Mouse (Mus musculus): Measurements from ENCODE around the gene Pth1r. TPM values are rescaled to one million over a fixed set of nuclear protein-coding genes. Genes with fewer than 3 reads are reported as not detected.
"Not testable (repeated sequence)": the region's sequence is repeated elsewhere in the genome, so short reads cannot be mapped to it uniquely, and the experiment has no call there.

Gene Pth1r
- total RNA-seq, 1 experiment from 2014 or later: 0.23 TPM

DNA sequence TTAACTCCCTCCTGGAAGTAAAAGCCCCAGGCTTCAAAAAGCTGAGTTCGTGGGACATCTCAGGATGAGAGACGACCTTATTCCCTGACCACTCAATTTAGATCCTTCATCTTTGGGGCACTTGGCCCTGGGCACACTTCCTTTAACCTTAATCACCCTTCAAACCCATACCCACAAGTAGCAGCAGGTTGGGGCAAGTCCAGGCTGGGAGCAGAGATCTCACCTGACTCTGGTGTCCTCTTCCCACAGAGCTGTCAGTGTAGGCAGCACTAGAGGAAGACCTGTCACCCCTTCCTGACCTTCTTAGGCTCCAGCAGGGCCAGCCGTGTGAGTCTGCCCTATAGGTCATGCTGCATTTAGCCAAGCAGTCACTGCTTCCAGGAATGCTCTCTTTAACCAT lies 60.5 kb downstream of the Pth1r start:
- ATAC-seq (replicated peaks; ENCODE audit: low read depth, poor library complexity, severe bottlenecking): no peak

DNA sequence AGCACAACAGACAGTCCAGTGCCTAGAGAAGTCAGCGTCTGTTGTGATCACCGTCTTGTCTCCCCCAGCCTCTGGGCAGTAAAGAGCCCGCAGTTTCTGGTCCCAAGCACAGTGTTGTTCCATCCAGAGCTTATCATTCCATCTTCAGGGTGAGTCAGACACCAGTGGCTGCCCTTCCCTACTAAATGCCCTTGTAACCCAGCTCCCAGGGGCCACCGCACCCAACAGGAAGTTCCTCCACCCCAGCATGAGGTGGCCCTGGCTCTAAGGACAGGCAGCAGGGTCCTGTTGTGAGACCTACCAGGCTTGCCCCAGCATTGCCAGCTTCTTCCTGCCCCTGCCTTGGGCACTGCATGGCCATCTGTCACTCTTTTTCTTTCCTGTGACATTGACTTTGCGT lies 61.4 kb downstream of the Pth1r start:
- peak; percentile 59 for ATAC-seq (replicated peaks; ENCODE audit: low read depth, poor library complexity, severe bottlenecking)

DNA sequence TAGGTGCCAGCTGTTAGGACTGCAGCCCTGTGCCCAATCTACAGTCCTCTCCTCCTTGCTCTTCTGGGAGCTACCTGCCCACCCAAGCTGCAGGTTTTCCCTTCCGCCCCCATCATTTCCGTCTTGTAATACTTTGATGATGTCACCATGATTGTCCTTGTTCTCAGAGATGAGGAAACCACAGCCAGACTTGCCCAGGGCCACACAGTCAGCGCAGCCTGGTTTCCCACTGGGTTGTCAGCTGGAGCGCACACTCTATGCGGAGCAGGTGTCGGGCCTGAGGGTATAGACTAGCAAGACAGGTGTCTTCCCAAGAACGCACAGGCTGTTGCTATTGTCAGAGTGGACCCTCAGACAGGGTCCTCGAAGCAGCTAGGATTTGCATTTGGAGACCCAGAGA lies 61.8 kb downstream of the Pth1r start:
- ATAC-seq (replicated peaks; ENCODE audit: low read depth, poor library complexity, severe bottlenecking): no peak

DNA sequence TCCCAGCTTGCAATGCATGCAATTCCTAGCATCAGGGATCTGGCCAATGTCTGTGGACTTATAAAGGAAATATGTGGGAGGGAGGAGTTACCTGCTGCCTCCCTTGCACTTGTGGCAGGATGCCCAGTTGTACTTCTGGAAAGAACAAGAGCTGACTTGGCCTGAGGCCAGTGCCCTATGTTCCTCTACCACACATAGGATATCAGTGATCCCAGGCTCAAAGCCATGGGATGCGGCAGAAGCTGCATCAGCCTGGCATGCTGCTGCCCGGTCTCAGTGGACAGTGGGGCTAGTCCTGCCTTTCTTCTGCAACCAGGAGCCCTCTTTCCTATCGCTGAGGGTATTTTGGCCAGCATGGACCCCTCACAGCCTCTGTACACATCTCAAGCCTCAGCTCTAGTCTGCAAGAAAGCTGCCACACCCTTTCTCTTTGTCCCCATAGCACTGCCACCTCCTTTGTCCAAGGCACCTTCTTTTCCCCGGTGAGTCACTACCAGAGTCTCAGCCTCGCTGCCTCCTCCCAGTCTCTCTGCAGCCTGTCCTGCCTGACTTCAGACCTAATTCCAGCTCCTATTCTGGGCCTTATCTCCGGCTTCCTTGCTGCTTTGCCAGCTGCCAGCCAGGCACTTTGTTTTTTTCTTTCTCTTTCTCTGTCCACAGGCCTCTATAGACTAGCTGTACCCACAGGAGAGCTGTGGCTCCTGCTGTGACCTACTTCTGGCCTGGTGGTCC lies 62.7 kb downstream of the Pth1r start:
- ATAC-seq (replicated peaks; ENCODE audit: low read depth, poor library complexity, severe bottlenecking): 0 out of 2 replicates have a peak, but pooled peaks have one; percentile 10

DNA sequence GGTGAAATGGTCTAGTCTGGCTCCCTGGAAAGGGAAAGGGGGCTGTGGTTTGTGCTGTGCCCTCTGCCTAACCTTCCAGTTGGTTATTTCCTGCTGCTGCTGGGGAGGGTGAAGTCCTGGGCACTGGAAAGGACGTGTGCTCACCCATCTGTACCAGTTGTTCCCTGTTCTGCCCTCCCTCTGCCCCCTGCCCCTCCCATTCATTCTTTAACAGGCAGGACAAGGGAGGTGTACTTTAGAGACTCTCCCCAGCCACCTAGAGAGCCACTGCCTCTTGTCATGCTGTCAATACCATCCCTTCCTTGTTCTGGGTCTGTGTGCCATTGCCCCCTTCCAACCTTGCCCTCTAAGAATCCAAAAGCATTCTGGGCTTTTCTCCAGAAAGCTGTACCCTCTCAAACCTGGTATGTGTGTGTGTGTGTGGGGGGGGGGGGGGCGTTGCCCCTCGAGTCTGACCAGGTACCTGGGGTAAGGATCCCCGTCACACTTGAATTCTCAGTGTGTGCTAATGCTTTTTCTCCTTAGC lies 63.3 kb downstream of the Pth1r start:
- no peak for ATAC-seq (replicated peaks; ENCODE audit: low read depth, poor library complexity, severe bottlenecking)

DNA sequence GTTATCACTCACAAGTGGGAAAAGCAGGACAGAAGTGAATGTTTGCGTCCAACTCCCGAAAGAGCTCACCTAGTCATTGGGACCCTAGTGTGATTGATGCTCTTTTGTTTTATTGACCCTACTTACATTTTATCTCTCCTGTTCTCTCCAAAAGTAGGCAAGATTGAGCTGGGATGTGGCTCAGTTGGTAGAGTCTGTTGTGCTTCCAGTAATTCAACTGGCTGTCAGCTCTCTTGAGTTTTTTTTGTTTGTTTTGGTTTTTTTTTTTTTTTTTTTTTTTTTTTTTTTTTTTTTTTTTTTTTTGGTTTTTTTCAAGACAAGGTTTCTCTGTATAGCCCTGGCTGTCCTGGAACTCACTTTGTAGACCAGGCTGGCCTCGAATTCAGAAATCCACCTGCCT lies 64.2 kb downstream of the Pth1r start:
- ATAC-seq (replicated peaks; ENCODE audit: low read depth, poor library complexity, severe bottlenecking): not testable (repeated sequence)

DNA sequence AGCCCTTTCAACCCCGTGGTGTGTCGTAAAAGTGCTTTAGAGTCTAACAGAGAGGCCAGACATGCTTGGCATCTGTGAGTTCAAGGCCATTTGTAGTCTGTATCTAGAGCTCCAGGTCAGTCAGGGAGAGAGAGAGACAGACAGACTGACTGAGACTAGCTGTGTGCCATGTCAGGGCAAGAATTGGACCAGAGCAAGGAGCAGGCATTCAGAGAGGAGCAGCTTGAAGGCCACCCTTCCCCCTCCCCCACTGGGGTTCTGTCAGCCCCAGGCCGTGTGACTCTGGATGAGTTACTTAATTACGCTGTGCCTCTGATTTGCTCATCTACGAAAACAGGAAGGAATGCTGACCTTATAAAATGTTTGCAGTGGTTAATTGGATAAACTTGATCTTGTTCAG lies 64.7 kb downstream of the Pth1r start:
- ATAC-seq (replicated peaks; ENCODE audit: low read depth, poor library complexity, severe bottlenecking): no peak

DNA sequence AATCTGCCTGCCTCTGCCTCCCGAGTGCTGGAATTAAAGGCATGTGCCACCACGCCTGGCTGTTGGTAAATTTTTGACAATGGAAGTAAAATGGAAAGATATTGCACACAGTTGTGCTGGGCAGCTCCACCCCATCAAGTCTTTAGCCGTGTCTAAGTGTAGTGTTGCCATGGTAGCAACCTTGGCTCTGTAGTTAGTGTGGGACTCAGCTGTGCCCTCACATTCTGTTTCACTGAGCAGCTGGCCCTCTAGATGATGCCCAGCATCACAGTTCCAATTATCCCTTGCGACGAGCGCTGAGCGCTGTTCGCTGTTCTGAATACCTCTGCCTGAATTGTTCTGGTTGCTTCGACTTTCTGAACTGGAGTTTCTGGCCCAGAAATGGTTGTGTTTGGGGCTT lies 65.1 kb downstream of the Pth1r start:
- no peak for ATAC-seq (replicated peaks; ENCODE audit: low read depth, poor library complexity, severe bottlenecking)

DNA sequence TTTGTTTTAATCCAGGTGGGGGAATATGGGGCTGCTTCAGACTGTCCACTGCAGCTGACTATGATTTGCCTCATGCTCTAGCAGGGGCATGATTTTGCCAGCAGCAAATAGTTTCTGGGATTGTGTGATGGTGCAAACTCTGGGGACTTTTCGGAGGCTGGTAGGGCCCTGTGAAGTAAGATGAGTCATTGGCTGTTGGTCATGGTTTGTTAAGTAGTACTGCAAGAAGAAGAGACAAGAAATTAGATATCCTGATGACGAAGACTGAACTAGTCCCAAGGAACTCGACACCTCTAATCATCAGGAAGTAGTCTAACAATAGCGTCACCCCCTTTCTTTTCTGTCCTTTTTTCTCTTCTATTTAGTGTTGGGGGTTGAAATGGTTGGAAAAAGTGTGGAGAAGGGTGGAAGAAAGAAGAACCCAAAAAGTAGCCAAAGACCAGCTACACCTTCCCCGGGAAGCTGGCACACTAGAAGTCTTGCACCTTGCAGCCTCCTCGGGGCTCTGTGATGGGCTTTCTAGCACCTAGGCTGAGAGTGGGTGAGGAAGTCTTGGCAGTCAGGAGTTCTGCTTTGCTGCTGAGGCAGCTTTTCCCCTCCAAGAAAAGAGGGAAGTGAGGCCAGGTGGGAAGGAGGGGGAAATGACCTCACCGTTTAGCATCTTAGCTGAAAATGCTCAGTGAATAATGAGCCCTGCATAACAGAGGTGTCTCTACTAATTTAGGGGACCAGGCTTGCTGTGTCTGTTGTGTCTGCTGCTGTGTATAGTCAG lies 66.0 kb downstream of the Pth1r start:
- peak; percentile 14 for ATAC-seq (replicated peaks; ENCODE audit: low read depth, poor library complexity, severe bottlenecking)

DNA sequence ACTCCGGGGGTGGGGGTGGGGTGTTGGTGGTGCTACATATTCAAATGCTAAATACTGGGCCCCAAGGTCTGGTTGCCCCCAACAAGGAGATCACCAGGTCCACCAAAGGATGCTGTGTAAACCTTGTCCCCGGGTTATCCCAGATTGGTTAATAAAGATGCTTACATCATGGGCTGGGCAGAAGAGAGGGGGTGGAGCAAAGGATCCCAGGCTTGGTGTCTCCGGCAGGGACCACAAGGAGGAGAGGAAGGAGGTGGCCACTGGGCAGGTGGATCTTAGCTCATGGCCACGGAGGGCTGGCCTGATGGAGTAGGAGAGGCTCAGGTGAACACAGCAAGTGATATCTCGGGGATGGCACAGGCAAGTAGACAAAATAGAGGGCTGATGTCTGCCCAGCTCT lies 68.1 kb downstream of the Pth1r start:
- ATAC-seq (replicated peaks; ENCODE audit: low read depth, poor library complexity, severe bottlenecking): no peak

DNA sequence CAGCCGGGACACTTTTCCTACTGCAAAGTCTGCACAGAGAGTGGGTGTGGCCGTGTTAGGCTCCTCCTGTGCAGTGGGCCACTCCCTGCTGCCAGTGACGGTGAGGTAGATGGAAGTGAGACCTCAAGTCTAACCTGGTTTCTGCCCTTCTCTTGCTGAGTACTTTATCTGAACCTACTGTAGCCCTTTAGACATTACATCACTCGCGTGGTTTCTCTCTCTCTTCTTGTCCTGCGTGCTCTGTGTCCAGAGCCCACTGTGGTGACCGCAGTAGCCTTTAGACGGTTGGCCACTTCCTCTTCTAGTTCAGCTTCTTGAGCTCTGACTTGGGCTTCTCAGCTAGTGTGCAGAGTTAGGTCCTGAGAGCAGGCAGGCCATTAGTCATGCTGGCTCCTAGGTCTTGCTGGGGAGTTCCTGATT lies 70.4 kb downstream of the Pth1r start:
- ATAC-seq (replicated peaks; ENCODE audit: low read depth, poor library complexity, severe bottlenecking): peak; percentile 84

DNA sequence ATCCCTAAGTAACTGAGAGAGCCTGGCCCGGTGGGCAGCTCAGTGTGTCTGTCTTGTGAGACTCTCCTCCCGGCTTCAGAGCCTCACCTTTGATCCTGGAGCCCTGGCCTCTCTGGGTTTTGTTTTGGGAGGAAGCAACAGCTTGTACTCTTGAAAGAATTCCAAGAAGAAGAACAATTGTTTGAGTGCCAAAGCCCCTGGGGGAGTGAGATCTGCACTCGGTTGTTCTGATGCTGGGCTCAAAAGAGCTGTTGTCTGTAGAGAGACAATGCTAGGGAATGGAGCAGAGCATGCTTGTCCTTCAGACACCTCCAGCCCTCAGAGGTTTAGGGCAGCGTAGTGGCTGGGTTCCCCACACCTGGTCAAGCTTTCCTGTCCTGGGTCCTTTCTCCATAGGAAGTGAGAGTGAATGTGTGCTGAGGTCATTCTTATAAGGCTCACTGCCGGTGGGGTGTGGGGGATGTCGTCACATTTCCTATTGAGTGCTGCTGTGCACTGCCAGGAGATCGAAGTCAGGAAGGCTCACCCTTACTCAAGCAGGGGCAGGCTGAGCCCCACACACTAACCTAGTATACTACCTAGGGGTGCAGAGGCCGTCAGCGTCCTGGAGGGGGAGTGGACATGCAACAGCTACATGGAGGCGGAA lies 73.7 kb downstream of the Pth1r start:
- 0 out of 2 replicates have a peak, but pooled peaks have one; percentile 6 for ATAC-seq (replicated peaks; ENCODE audit: low read depth, poor library complexity, severe bottlenecking)

DNA sequence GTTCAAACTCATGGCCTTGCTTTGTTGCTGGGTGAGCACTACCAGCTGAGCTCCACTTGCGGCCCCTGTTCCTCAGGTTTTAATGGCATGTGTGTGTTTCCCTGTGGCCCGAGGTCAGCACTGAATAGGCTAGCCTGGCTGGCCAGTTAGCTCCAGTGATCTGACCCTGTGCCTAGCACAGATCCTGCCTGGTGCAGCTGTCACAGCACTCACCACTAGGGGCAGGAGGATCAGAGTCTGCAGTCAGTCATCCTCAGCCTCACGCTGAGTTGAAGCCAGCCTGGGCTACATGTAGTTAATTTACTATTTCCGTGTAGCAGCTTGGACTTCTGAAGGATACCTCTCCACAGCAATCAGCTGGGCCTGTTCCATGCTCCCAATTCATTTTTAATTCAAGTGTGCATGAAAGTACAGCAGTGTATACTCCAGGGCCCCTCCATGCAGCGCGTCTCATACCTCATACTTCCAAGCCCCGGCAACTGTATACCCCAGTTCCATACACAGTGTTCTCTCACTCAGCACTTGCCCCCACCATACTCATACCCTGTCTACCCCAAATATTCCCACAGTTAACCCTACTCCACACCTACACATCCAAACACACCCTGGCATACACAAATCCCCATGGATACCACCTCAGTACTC lies 74.4 kb downstream of the Pth1r start:
- ATAC-seq (replicated peaks; ENCODE audit: low read depth, poor library complexity, severe bottlenecking): peak; percentile 28; the same call in 1 of the 2 replicates

Other genes starting within 250 kb of the Pth1r start
- gene Setd2, start 214.5 kb downstream of the Pth1r start, total RNA-seq (2017): 181 and 254 TPM in 2 replicates
- gene Nradd, start 122.7 kb downstream of the Pth1r start, total RNA-seq (2017): 2.1 and 5.8 TPM in 2 replicates
- 8.6 and 19.5 TPM in 2 replicates for gene Nbeal2, start 93.0 kb downstream of the Pth1r start, total RNA-seq (2017)
- 88.7 and 112 TPM in 2 replicates for gene Ccdc12, start 90.6 kb downstream of the Pth1r start, total RNA-seq (2017)
- gene Myl3, start 5.3 kb downstream of the Pth1r start, total RNA-seq (2017): not detected in 2 replicates
- not detected in 2 replicates for gene Prss42, start 51.0 kb upstream of the Pth1r start, total RNA-seq (2017)
- not detected in 2 replicates for gene Prss44, start 66.8 kb upstream of the Pth1r start, total RNA-seq (2017)
- not detected in 2 replicates for gene Prss43, start 79.5 kb upstream of the Pth1r start, total RNA-seq (2017)
- gene Prss45, start 87.4 kb upstream of the Pth1r start, total RNA-seq (2017): not detected in 2 replicates
- gene Prss46, start 97.4 kb upstream of the Pth1r start, total RNA-seq (2017): not detected in 2 replicates
- gene Prss50, start 110.8 kb upstream of the Pth1r start, total RNA-seq (2017): 8.7 and 10.2 TPM in 2 replicates
- gene Als2cl, start 132.7 kb upstream of the Pth1r start, total RNA-seq (2017): 0.87 and 3.1 TPM in 2 replicates
- gene Tmie, start 133.0 kb upstream of the Pth1r start, total RNA-seq (2017): 0.23 TPM in 1 of 2 replicates, not detected in the other
- not detected in 2 replicates for gene Fam240a, start 169.7 kb upstream of the Pth1r start, total RNA-seq (2017)
- gene Tdgf1, start 199.0 kb upstream of the Pth1r start, total RNA-seq (2017): not detected in 2 replicates
- gene Lrrc2, start 204.4 kb upstream of the Pth1r start, total RNA-seq (2017): 0.32 and 1.7 TPM in 2 replicates
- gene Rtp3, start 243.4 kb upstream of the Pth1r start, total RNA-seq (2017): not detected in 2 replicates